Mouse (Mus musculus) kidney, embryonic 16.5 days (tissue): ENCODE results near the gene Nradd. TPM values are rescaled to one million over a fixed set of nuclear protein-coding genes. Genes with fewer than 3 reads are reported as not detected.

Source experiments
- ATAC-seq: fragments of 200-750 bp; cut with Nextera tagmentation; 2 replicates; pipeline ENCODE4 v1.8.0; 2017; ENCODE audit warnings: moderate TSS enrichment; ENCODE audit not compliant: low FRiP score, low TSS enrichment
- H3K27ac ChIP-seq: fragments of 300-500 bp; sonication (generic); 2 replicates; pipeline ENCODE4 v1.5.1; 2014; ENCODE audit warnings: low read length
- H3K27me3 ChIP-seq: fragments of 300-500 bp; sonication (generic); 2 replicates; pipeline ENCODE4 v1.6.1; 2014; ENCODE audit warnings: low read length, control low read depth, mixed read lengths; ENCODE audit not compliant: insufficient read depth
- H3K36me3 ChIP-seq: fragments of 300-500 bp; sonication (generic); 2 replicates; pipeline ENCODE4 v1.6.1; 2014; ENCODE audit warnings: low read length, control low read depth, mixed read lengths; ENCODE audit not compliant: insufficient read depth
- H3K4me1 ChIP-seq: fragments of 300-500 bp; sonication (generic); 2 replicates; pipeline ENCODE4 v1.6.1; 2014; ENCODE audit warnings: low read length, control low read depth, mixed read lengths; ENCODE audit not compliant: insufficient read depth
- H3K4me2 ChIP-seq: fragments of 300-500 bp; sonication (generic); replicated peaks from 2 replicates; pipeline ENCODE4 v1.6.1; 2014; ENCODE audit warnings: low read depth, low read length
- H3K4me3 ChIP-seq: fragments of 300-500 bp; sonication (generic); 2 replicates; pipeline ENCODE4 v1.5.1; 2014; ENCODE audit warnings: mild to moderate bottlenecking, low read length
- H3K9ac ChIP-seq: fragments of 300-500 bp; sonication (generic); replicated peaks from 2 replicates; pipeline ENCODE4 v1.6.1; 2014; ENCODE audit warnings: low read length
- H3K9me3 ChIP-seq: fragments of 300-500 bp; sonication (generic); 2 replicates; pipeline ENCODE4 v1.6.1; 2016; ENCODE audit warnings: low read length, control low read depth
- WGBS: fragments of 180-500 bp; shearing (Covaris S2); extraction: QIAGEN DNeasy Blood & Tissue Kit; methylation state at CpG from one replicate; pipeline ENCODE4 v1.1.7; 2014; 5-methylcytosine and 5-hydroxymethylcytosine counted together
- polyA plus RNA-seq: library from polyadenylated mRNA; unstranded; fragments of >200 nt; fragmentation: Nextera tagmentation; extraction: Ambion mirVana; gene quantifications from 2 replicates; pipeline ENCODE4 v1.2.1, GENCODE M21; 2015

The Nradd gene
- polyA plus RNA-seq, 1 experiment from 2014 or later = 60.0 TPM

- Histone ChIP-seq H3K27ac (no peak overlapping the region), H3K4me2 (no peak overlapping the region), H3K27me3 (peaks cover 10% of the 10 kb centered on the region; the same call in 1 of the 2 replicates), H3K4me1 (peaks cover 16% of the 10 kb centered on the region), H3K4me3 (no peak overlapping the region), H3K9me3 (no peaks in the 10 kb centered on the region), H3K9ac (no peak overlapping the region), H3K36me3 (peaks cover 19% of the 10 kb centered on the region; the same call in 1 of the 2 replicates)
- 9% methylated on average over 19 of the region's 19 CpGs for WGBS
- no peak for ATAC-seq
These were observed 11.0 kb upstream of the Nradd start for GRCm38 (mm10) chr9:110635225-110635624.

GRCm38 (mm10) chr9:110633882-110634281, 9.6 kb upstream of the Nradd start:
- 69% methylated on average over 17 of the region's 17 CpGs for WGBS
- no peak overlapping the region for H3K4me3 ChIP-seq

GRCm38 (mm10) chr9:110632671-110633070, 8.4 kb upstream of the Nradd start:
- no peaks in the 10 kb centered on the region for H3K9me3 ChIP-seq
- peaks cover 16% of the 10 kb centered on the region for H3K4me1 ChIP-seq
- H3K4me3 ChIP-seq = no peak overlapping the region
- peaks cover 12% of the 10 kb centered on the region for H3K36me3 ChIP-seq
- H3K27ac ChIP-seq = no peak overlapping the region
- H3K27me3 ChIP-seq = peaks cover 10% of the 10 kb centered on the region; the same call in 1 of the 2 replicates
- 80% methylated on average over 15 of the region's 15 CpGs for WGBS
- no peak for ATAC-seq
- H3K4me2 ChIP-seq = no peak overlapping the region
- H3K9ac ChIP-seq = no peak overlapping the region

More at GRCm38 (mm10) chr9:110633882-110634281, 9.6 kb upstream of the Nradd start:
- H3K9ac ChIP-seq = no peak overlapping the region
- no peaks in the 10 kb centered on the region for H3K9me3 ChIP-seq
- peaks cover 16% of the 10 kb centered on the region for H3K4me1 ChIP-seq
- ATAC-seq = no peak
- H3K4me2 ChIP-seq = no peak overlapping the region
- H3K36me3 ChIP-seq = peaks cover 15% of the 10 kb centered on the region; the same call in 1 of the 2 replicates
- peaks cover 10% of the 10 kb centered on the region; the same call in 1 of the 2 replicates for H3K27me3 ChIP-seq
- no peak overlapping the region for H3K27ac ChIP-seq

GRCm38 (mm10) chr9:110631651-110632275, 7.5 kb upstream of the Nradd start:
- H3K4me1 ChIP-seq = peaks cover 16% of the 10 kb centered on the region
- H3K4me2 ChIP-seq = peak overlapping the region; percentile 29
- ATAC-seq = no peak
- peaks cover 14% of the 10 kb centered on the region for H3K36me3 ChIP-seq
- WGBS = 22% methylated on average over 30 of the region's 30 CpGs
- H3K9me3 ChIP-seq = no peaks in the 10 kb centered on the region
- H3K27ac ChIP-seq = no peak overlapping the region
- no peak overlapping the region for H3K9ac ChIP-seq
- peaks cover 10% of the 10 kb centered on the region; the same call in 1 of the 2 replicates for H3K27me3 ChIP-seq
- H3K4me3 ChIP-seq = no peak overlapping the region

GRCm38 (mm10) chr9:110631191-110631590, 6.9 kb upstream of the Nradd start:
- Histone ChIP-seq H3K4me2 (peak overlapping the region; percentile 29), H3K36me3 (peaks cover 14% of the 10 kb centered on the region), H3K4me1 (peaks cover 16% of the 10 kb centered on the region), H3K9ac (no peak overlapping the region), H3K27ac (no peak overlapping the region), H3K4me3 (no peak overlapping the region), H3K27me3 (peaks cover 10% of the 10 kb centered on the region; the same call in 1 of the 2 replicates), H3K9me3 (no peaks in the 10 kb centered on the region)
- no peak for ATAC-seq
- 26% methylated on average over 10 of the region's 10 CpGs for WGBS

- Histone ChIP-seq H3K4me2 (no peak overlapping the region), H3K9ac (no peak overlapping the region), H3K27ac (no peak overlapping the region), H3K4me3 (no peak overlapping the region), H3K9me3 (no peaks in the 10 kb centered on the region), H3K27me3 (peaks cover 10% of the 10 kb centered on the region; the same call in 1 of the 2 replicates), H3K36me3 (peaks cover 14% of the 10 kb centered on the region), H3K4me1 (peaks cover 21% of the 10 kb centered on the region)
- 52% methylated on average over 15 of the region's 15 CpGs for WGBS
- peak; percentile 42 for ATAC-seq
These were observed 5.9 kb upstream of the Nradd start for GRCm38 (mm10) chr9:110630171-110630570.

GRCm38 (mm10) chr9:110625350-110625908, 1.2 kb upstream of the Nradd start:
- Histone ChIP-seq H3K27ac (peak overlapping the region; percentile 93), H3K4me3 (peak overlapping the region; percentile 56), H3K9ac (peak overlapping the region; percentile 73), H3K9me3 (no peaks in the 10 kb centered on the region), H3K27me3 (no peaks in the 10 kb centered on the region), H3K4me1 (peaks cover 21% of the 10 kb centered on the region), H3K36me3 (peaks cover 21% of the 10 kb centered on the region), H3K4me2 (peak overlapping the region; percentile 87)
- 68% methylated on average over 11 of the region's 11 CpGs for WGBS
- ATAC-seq = no peak

- H3K4me1 ChIP-seq = peaks cover 21% of the 10 kb centered on the region
- peak overlapping the region; percentile 73 for H3K9ac ChIP-seq
- no peaks in the 10 kb centered on the region for H3K9me3 ChIP-seq
- 21% methylated on average over 8 of the region's 8 CpGs for WGBS
- no peak for ATAC-seq
- no peaks in the 10 kb centered on the region for H3K27me3 ChIP-seq
- peaks cover 35% of the 10 kb centered on the region for H3K36me3 ChIP-seq
- H3K4me2 ChIP-seq = peak overlapping the region; percentile 87
- peak overlapping the region; percentile 56 for H3K4me3 ChIP-seq
- peak overlapping the region; percentile 93 for H3K27ac ChIP-seq
These were observed 646 bp downstream of the Nradd start for GRCm38 (mm10) chr9:110623416-110624195.

- Histone ChIP-seq H3K36me3 (peaks cover 37% of the 10 kb centered on the region), H3K9ac (no peak overlapping the region; the same call in 1 of the 2 replicates), H3K4me2 (no peak overlapping the region), H3K9me3 (no peaks in the 10 kb centered on the region), H3K4me3 (no peak overlapping the region), H3K27me3 (no peaks in the 10 kb centered on the region), H3K4me1 (peaks cover 21% of the 10 kb centered on the region), H3K27ac (no peak overlapping the region)
- ATAC-seq = no peak
- 80% methylated on average over 12 of the region's 12 CpGs for WGBS
These were observed 1.5 kb downstream of the Nradd start for GRCm38 (mm10) chr9:110622621-110623219.
